ENCODE assay signal across 12 mouse cellular contexts in genomic region chr14:54332176-54333074, GRCm38 (mm10). TPM values are rescaled to one million over a fixed set of nuclear protein-coding genes. Genes with fewer than 3 reads are reported as not detected.
DNase-seq lines count a peak whose midpoint lies in the region; ATAC-seq and TF ChIP-seq lines count a peak whose summit lies in the region.
"Had no signal": no experiment of that assay in that cellular context is flagged by ENCODE, and none has a peak within 500 bp of the region (broad histone marks: within the 10 kb centered on the region; RNA-seq: fewer than 3 reads in every experiment).

No protein-coding gene starts in this region.

- H3K36me3 ChIP-seq in testis, adult 2 months (ENCODE audit: control insufficient read depth, insufficient read depth, low read length): no peaks in the 10 kb centered on the region
- no peaks in the 10 kb centered on the region for H3K36me3 ChIP-seq in forebrain, embryonic 15.5 days
- no peaks in the 10 kb centered on the region for H3K36me3 ChIP-seq in midbrain, embryonic 12.5 days
- H3K36me3 ChIP-seq in liver, embryonic 12.5 days: no peaks in the 10 kb centered on the region
- H3K36me3 ChIP-seq: intestine, embryonic 15.5 days had no signal

- H3K27ac ChIP-seq in testis, adult 2 months (ENCODE audit: control insufficient read depth, insufficient read depth, low read depth, low read length): peak overlapping the region; percentile 82
- peak overlapping the region; percentile 72 for H3K27ac ChIP-seq in forebrain, embryonic 15.5 days (replicated peaks)
- H3K27ac ChIP-seq in midbrain, embryonic 12.5 days (replicated peaks): peak overlapping the region; percentile 58
- no peak overlapping the region for H3K27ac ChIP-seq in liver, embryonic 12.5 days
- H3K27ac ChIP-seq: intestine, embryonic 15.5 days had no signal

- no peak for DNase-seq in testis, postnatal 14 days (ENCODE audit: low spot score)
- no peak for DNase-seq in left cerebral cortex, adult 11 months (ENCODE audit: low spot score)
- no peak for DNase-seq in gastrocnemius, postnatal 25 days
- DNase-seq: heart, adult 18-20 months; lung, adult 18-20 months had no signal

- H3K4me1 ChIP-seq in testis, adult 2 months (ENCODE audit: control insufficient read depth, insufficient read depth, low read length): peaks cover 4% of the 10 kb centered on the region
- H3K4me1 ChIP-seq in forebrain, embryonic 15.5 days: peaks cover 17% of the 10 kb centered on the region
- H3K4me1 ChIP-seq in midbrain, embryonic 12.5 days: peaks cover 18% of the 10 kb centered on the region; the same call in 1 of the 2 replicates
- 0 out of 2 replicates have a peak, but pooled peaks cover 3% of the 10 kb centered on the region for H3K4me1 ChIP-seq in liver, embryonic 12.5 days
- H3K4me1 ChIP-seq: intestine, embryonic 15.5 days had no signal

- no peak overlapping the region for H3K4me2 ChIP-seq in forebrain, embryonic 15.5 days (replicated peaks)
- H3K4me2 ChIP-seq in midbrain, embryonic 12.5 days (replicated peaks): no peak overlapping the region
- H3K4me2 ChIP-seq in liver, embryonic 12.5 days: no peak overlapping the region
- H3K4me2 ChIP-seq: intestine, embryonic 15.5 days had no signal

- H3K9ac ChIP-seq in forebrain, embryonic 15.5 days (replicated peaks): no peak overlapping the region
- H3K9ac ChIP-seq in midbrain, embryonic 12.5 days (replicated peaks): no peak overlapping the region
- H3K9ac ChIP-seq in liver, embryonic 12.5 days: no peak overlapping the region
- H3K9ac ChIP-seq: intestine, embryonic 15.5 days had no signal

- H3K27me3 ChIP-seq in testis, adult 2 months (ENCODE audit: control insufficient read depth, insufficient read depth, low read length): no peaks in the 10 kb centered on the region
- H3K27me3 ChIP-seq in forebrain, embryonic 15.5 days: no peaks in the 10 kb centered on the region
- no peaks in the 10 kb centered on the region for H3K27me3 ChIP-seq in midbrain, embryonic 12.5 days
- no peaks in the 10 kb centered on the region; the same call in 1 of the 2 replicates for H3K27me3 ChIP-seq in liver, embryonic 12.5 days (replicated peaks)
- H3K27me3 ChIP-seq: intestine, embryonic 15.5 days had no signal

- no peak for TF ChIP-seq CTCF in testis, adult 2 months (IDR thresholded peaks at IDR 0.05; ENCODE audit: control insufficient read depth, insufficient read depth, insufficient replicate concordance, low read depth, low read length)

- WGBS in forebrain, embryonic 15.5 days: 8% methylated on average over 5 of the region's 5 CpGs
- 57% methylated on average over 5 of the region's 5 CpGs for WGBS in midbrain, embryonic 12.5 days
- WGBS in liver, embryonic 12.5 days (ENCODE audit: insufficient replicate concordance): 60% methylated on average over 5 of the region's 5 CpGs

- TF ChIP-seq POLR2A in testis, adult 2 months (IDR thresholded peaks at IDR 0.05; ENCODE audit: control insufficient read depth, low read depth, low read length): no peak

- peak; percentile 96 for ATAC-seq in forebrain, embryonic 15.5 days (replicated peaks)
- peak; percentile 65 for ATAC-seq in midbrain, embryonic 12.5 days (ENCODE audit: low FRiP score, low read depth)
- no peak for ATAC-seq in liver, embryonic 12.5 days
- ATAC-seq: intestine, embryonic 15.5 days had no signal

- H3K4me3 ChIP-seq in testis, adult 2 months (ENCODE audit: control insufficient read depth, low read depth, low read length): no peak overlapping the region
- no peak overlapping the region for H3K4me3 ChIP-seq in forebrain, embryonic 15.5 days
- H3K4me3 ChIP-seq in midbrain, embryonic 12.5 days: no peak overlapping the region
- H3K4me3 ChIP-seq in liver, embryonic 12.5 days: no peak overlapping the region
- H3K4me3 ChIP-seq: intestine, embryonic 15.5 days had no signal

- no peaks in the 10 kb centered on the region for H3K9me3 ChIP-seq in forebrain, embryonic 15.5 days
- no peaks in the 10 kb centered on the region for H3K9me3 ChIP-seq in midbrain, embryonic 12.5 days
- H3K9me3 ChIP-seq in liver, embryonic 12.5 days (replicated peaks): no peaks in the 10 kb centered on the region
- H3K9me3 ChIP-seq: intestine, embryonic 15.5 days had no signal

RNA-seq across cellular contexts. Expression of gene Oxa1l, which starts 28.2 kb away (rescaled TPM):
- polyA plus RNA-seq in testis, adult 2 months (2012; rRNA removed): 28.0 and 28.6 TPM in 2 replicates
- 47.9 and 48.1 TPM in 2 replicates for polyA plus RNA-seq in forebrain, embryonic 15.5 days (2015; fragmentation: Nextera tagmentation; extraction: Ambion mirVana)
- polyA plus RNA-seq in midbrain, embryonic 12.5 days (2016; fragmentation: Nextera tagmentation; extraction: Ambion mirVana): 42.3 and 48.3 TPM in 2 replicates
- polyA plus RNA-seq in liver, embryonic 12.5 days (2016; fragmentation: Nextera tagmentation; extraction: Ambion mirVana): 24.9 and 27.3 TPM in 2 replicates
- 10 to 100 TPM; 54.0 to 56.3 TPM for total RNA-seq in gastrocnemius, postnatal 25 days (2021)

RNA-seq across cellular contexts. Expression of gene Olfr49, which starts 47.7 kb away (rescaled TPM):
- polyA plus RNA-seq in testis, adult 2 months (2012; rRNA removed): not detected in 2 replicates
- not detected in 2 replicates for polyA plus RNA-seq in forebrain, embryonic 15.5 days (2015; fragmentation: Nextera tagmentation; extraction: Ambion mirVana)
- not detected in 2 replicates for polyA plus RNA-seq in midbrain, embryonic 12.5 days (2016; fragmentation: Nextera tagmentation; extraction: Ambion mirVana)
- not detected in 2 replicates for polyA plus RNA-seq in liver, embryonic 12.5 days (2016; fragmentation: Nextera tagmentation; extraction: Ambion mirVana)
- not detected for total RNA-seq in gastrocnemius, postnatal 25 days (2021)
- total RNA-seq: common myeloid progenitor, adult 5-6 weeks; heart, adult 18-20 months had no signal
- polyA plus RNA-seq: intestine, embryonic 15.5 days; limb, embryonic 11.5 days had no signal
